Mouse (Mus musculus): Measurements from ENCODE around the gene Tcfl5. TPM values are rescaled to one million over a fixed set of nuclear protein-coding genes. Genes with fewer than 3 reads are reported as not detected.

Tcfl5 gene
- polyA plus RNA-seq, 1 experiment from 2014 or later: not detected

- Histone ChIP-seq H3K36me3 (ENCODE audit: control insufficient read depth, insufficient read depth) (no peaks in the 10 kb centered on the region), H3K27ac (ENCODE audit: low read length) (no peak overlapping the region), H3K4me1 (ENCODE audit: control insufficient read depth, insufficient read depth, low read length) (no peaks in the 10 kb centered on the region), H3K9ac (ENCODE audit: low read length) (no peak overlapping the region), H3K9me3 (replicated peaks; ENCODE audit: control insufficient read depth, low read length) (no peaks in the 10 kb centered on the region), H3K27me3 (ENCODE audit: control insufficient read depth, insufficient read depth, low read length) (no peaks in the 10 kb centered on the region), H3K4me3 (ENCODE audit: low read length) (no peak overlapping the region), H3K4me2 (ENCODE audit: low read depth, low read length) (no peak overlapping the region)
- no peak for ATAC-seq (replicated peaks; ENCODE audit: extremely low read depth, insufficient read depth, low FRiP score)
- 66% methylated on average over 2 of the region's 2 CpGs for WGBS
Observed at GRCm38 (mm10) chr2:180611882-180612281, 30.6 kb downstream of the Tcfl5 start.

DNA sequence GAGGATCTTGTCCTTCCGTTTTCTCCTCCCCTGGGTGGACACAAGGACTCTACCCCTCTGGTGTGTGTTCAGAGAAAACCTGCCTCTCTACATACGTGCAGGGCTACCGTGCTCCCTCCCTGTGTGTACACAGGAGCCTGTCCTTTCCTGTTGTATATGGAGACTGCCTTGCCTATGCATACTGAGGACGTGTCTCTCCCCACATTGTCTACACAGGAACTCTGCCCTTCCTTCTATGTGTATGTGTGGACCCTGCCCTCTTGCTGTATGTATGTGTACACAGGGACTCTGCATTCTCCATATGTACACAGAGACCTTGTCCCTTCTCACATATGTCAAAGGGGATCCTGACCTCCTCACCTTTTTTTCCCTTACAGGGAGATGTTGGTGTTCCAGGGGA, 32.2 kb downstream of the Tcfl5 start:
- ATAC-seq (replicated peaks; ENCODE audit: extremely low read depth, insufficient read depth, low FRiP score): no peak

GRCm38 (mm10) chr2:180604781-180605180, 37.7 kb downstream of the Tcfl5 start:
- Histone ChIP-seq H3K4me3 (ENCODE audit: low read length) (no peak overlapping the region), H3K9me3 (replicated peaks; ENCODE audit: control insufficient read depth, low read length) (no peaks in the 10 kb centered on the region), H3K4me2 (ENCODE audit: low read depth, low read length) (no peak overlapping the region), H3K27ac (ENCODE audit: low read length) (no peak overlapping the region), H3K36me3 (ENCODE audit: control insufficient read depth, insufficient read depth) (no peaks in the 10 kb centered on the region), H3K9ac (ENCODE audit: low read length) (no peak overlapping the region), H3K27me3 (ENCODE audit: control insufficient read depth, insufficient read depth, low read length) (no peaks in the 10 kb centered on the region), H3K4me1 (ENCODE audit: control insufficient read depth, insufficient read depth, low read length) (0 out of 2 replicates have a peak, but pooled peaks cover 3% of the 10 kb centered on the region)
- 43% methylated on average over 6 of the region's 6 CpGs for WGBS
- ATAC-seq (replicated peaks; ENCODE audit: extremely low read depth, insufficient read depth, low FRiP score): no peak

More for the DNA sequence above, 32.2 kb downstream of the Tcfl5 start:
- Histone ChIP-seq H3K27me3 (ENCODE audit: control insufficient read depth, insufficient read depth, low read length) (no peaks in the 10 kb centered on the region), H3K4me2 (ENCODE audit: low read depth, low read length) (no peak overlapping the region), H3K9ac (ENCODE audit: low read length) (no peak overlapping the region), H3K9me3 (replicated peaks; ENCODE audit: control insufficient read depth, low read length) (no peaks in the 10 kb centered on the region), H3K27ac (ENCODE audit: low read length) (no peak overlapping the region), H3K4me3 (ENCODE audit: low read length) (no peak overlapping the region), H3K36me3 (ENCODE audit: control insufficient read depth, insufficient read depth) (no peaks in the 10 kb centered on the region), H3K4me1 (ENCODE audit: control insufficient read depth, insufficient read depth, low read length) (no peaks in the 10 kb centered on the region)
- WGBS: 62% methylated on average over 4 of the region's 4 CpGs

- no peak overlapping the region for H3K27ac ChIP-seq (ENCODE audit: low read length)
- ATAC-seq (replicated peaks; ENCODE audit: extremely low read depth, insufficient read depth, low FRiP score): no peak
- H3K4me1 ChIP-seq (ENCODE audit: control insufficient read depth, insufficient read depth, low read length): 0 out of 2 replicates have a peak, but pooled peaks cover 3% of the 10 kb centered on the region
- H3K27me3 ChIP-seq (ENCODE audit: control insufficient read depth, insufficient read depth, low read length): peaks cover 22% of the 10 kb centered on the region
- H3K36me3 ChIP-seq (ENCODE audit: control insufficient read depth, insufficient read depth): 0 out of 2 replicates have a peak, but pooled peaks cover 2% of the 10 kb centered on the region
- H3K9ac ChIP-seq (ENCODE audit: low read length): no peak overlapping the region
- H3K9me3 ChIP-seq (replicated peaks; ENCODE audit: control insufficient read depth, low read length): no peaks in the 10 kb centered on the region
- no peak overlapping the region for H3K4me2 ChIP-seq (ENCODE audit: low read depth, low read length)
- H3K4me3 ChIP-seq (ENCODE audit: low read length): no peak overlapping the region
- 22% methylated on average over 9 of the region's 9 CpGs for WGBS
Observed at GRCm38 (mm10) chr2:180600569-180601021, 41.9 kb downstream of the Tcfl5 start.

- H3K36me3 ChIP-seq (ENCODE audit: control insufficient read depth, insufficient read depth): peaks cover 10% of the 10 kb centered on the region; the same call in 1 of the 2 replicates
- 4% methylated on average over 38 of the region's 41 CpGs for WGBS
- no peaks in the 10 kb centered on the region for H3K9me3 ChIP-seq (replicated peaks; ENCODE audit: control insufficient read depth, low read length)
- H3K4me1 ChIP-seq (ENCODE audit: control insufficient read depth, insufficient read depth, low read length): no peaks in the 10 kb centered on the region
- H3K4me2 ChIP-seq (ENCODE audit: low read depth, low read length): peak overlapping the region; percentile 56
- peak overlapping the region; percentile 35; the same call in 1 of the 2 replicates for H3K9ac ChIP-seq (ENCODE audit: low read length)
- no peak overlapping the region for H3K27ac ChIP-seq (ENCODE audit: low read length)
- no peak for ATAC-seq (replicated peaks; ENCODE audit: extremely low read depth, insufficient read depth, low FRiP score)
- H3K4me3 ChIP-seq (ENCODE audit: low read length): peak overlapping the region; percentile 29
- H3K27me3 ChIP-seq (ENCODE audit: control insufficient read depth, insufficient read depth, low read length): peaks cover 22% of the 10 kb centered on the region
Observed at GRCm38 (mm10) chr2:180598157-180598705, 44.3 kb downstream of the Tcfl5 start.

GRCm38 (mm10) chr2:180597490-180597889, 45.0 kb downstream of the Tcfl5 start, which contains the start of gene Col9a3:
Col9a3 (plus strand) TSS chr2:180597790.
- Histone ChIP-seq H3K4me2 (ENCODE audit: low read depth, low read length) (peak within 1 kb of the TSS; percentile 56), H3K9me3 (replicated peaks; ENCODE audit: control insufficient read depth, low read length) (no peaks in the 10 kb centered on the region), H3K27ac (ENCODE audit: low read length) (no peak within 1 kb of the TSS), H3K27me3 (ENCODE audit: control insufficient read depth, insufficient read depth, low read length) (peaks cover 22% of the 10 kb centered on the region), H3K4me3 (ENCODE audit: low read length) (peak within 1 kb of the TSS; percentile 29), H3K4me1 (ENCODE audit: control insufficient read depth, insufficient read depth, low read length) (no peaks in the 10 kb centered on the region), H3K36me3 (ENCODE audit: control insufficient read depth, insufficient read depth) (peaks cover 17% of the 10 kb centered on the region), H3K9ac (ENCODE audit: low read length) (peak within 1 kb of the TSS; percentile 35; the same call in 1 of the 2 replicates)
- no peak for ATAC-seq (replicated peaks; ENCODE audit: extremely low read depth, insufficient read depth, low FRiP score)
- 47% methylated on average over 4 of the region's 4 CpGs for WGBS

DNA sequence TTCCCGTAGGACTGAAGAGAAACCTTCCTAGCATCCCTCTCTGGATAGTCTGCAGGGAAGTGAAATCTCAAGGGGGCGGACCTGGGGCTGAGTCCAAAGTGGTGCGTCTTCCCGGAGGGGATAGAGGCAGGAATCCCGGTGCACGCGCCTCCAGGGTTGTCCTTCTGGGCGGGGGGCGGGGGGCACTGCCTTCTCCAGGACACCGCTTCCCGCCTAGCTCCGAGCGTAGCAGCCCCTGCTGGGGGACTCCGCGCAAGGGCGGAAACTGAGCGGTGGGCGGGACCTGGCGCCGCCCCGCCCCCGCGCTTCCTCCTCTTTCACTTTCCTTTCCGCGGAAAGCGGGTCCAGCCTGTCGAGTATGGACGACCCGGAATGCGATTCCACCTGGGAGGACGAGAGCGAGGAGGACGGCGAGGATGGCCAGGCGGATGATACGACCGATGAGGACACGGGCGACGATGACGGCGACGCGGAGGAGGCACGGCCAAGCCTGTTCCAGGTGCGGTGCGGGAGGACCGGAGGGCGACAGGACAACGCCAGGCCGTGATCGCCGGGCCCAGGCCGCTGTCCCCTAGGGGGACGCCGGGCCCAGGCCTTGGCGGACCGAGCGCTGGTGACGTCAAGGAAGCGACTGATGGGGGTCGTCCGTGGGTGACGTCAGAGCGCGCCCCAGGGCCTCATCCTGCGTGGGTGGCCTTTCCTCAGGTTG, 53.2 kb downstream of the Tcfl5 start, which contains the start of gene Ogfr:
Gene Ogfr, plus strand, starts transcription at position 123 of the 709 bp plus-strand sequence.
- H3K4me2 ChIP-seq (ENCODE audit: low read depth, low read length): peak within 1 kb of the TSS; percentile 83
- WGBS: under 1% methylated on average over 66 of the region's 67 CpGs
- H3K27ac ChIP-seq (ENCODE audit: low read length): peak within 1 kb of the TSS; percentile 83
- peaks cover 34% of the 10 kb centered on the region for H3K36me3 ChIP-seq (ENCODE audit: control insufficient read depth, insufficient read depth)
- no peaks in the 10 kb centered on the region for H3K27me3 ChIP-seq (ENCODE audit: control insufficient read depth, insufficient read depth, low read length)
- H3K9ac ChIP-seq (ENCODE audit: low read length): peak within 1 kb of the TSS; percentile 89
- ATAC-seq (replicated peaks; ENCODE audit: extremely low read depth, insufficient read depth, low FRiP score): peak; percentile 94
- no peaks in the 10 kb centered on the region for H3K9me3 ChIP-seq (replicated peaks; ENCODE audit: control insufficient read depth, low read length)
- peaks cover 8% of the 10 kb centered on the region for H3K4me1 ChIP-seq (ENCODE audit: control insufficient read depth, insufficient read depth, low read length)
- peak within 1 kb of the TSS; percentile 78 for H3K4me3 ChIP-seq (ENCODE audit: low read length)

DNA sequence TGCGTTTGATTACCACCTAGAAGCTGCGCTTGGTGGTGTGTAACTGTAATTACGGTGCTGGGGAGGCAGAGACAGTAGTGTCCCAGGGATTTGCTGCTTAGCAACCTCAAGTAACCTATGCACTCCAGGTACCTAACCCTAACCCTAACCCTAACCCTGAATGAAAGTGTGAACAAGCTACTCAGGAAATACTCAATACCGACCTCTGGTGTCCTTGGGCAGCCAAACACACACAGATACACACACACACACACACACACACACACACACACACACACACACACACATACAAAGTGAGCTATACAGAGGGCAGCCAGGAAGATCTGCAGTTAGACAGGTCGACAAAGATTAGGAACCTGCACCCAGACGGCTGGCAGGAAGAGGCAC, 53.8 kb downstream of the Tcfl5 start:
- peak overlapping the region; percentile 83 for H3K4me2 ChIP-seq (ENCODE audit: low read depth, low read length)
- ATAC-seq (replicated peaks; ENCODE audit: extremely low read depth, insufficient read depth, low FRiP score): 0 out of 2 replicates have a peak, but pooled peaks have one; percentile 7
- peak overlapping the region; percentile 89 for H3K9ac ChIP-seq (ENCODE audit: low read length)
- peaks cover 10% of the 10 kb centered on the region for H3K4me1 ChIP-seq (ENCODE audit: control insufficient read depth, insufficient read depth, low read length)
- H3K9me3 ChIP-seq (replicated peaks; ENCODE audit: control insufficient read depth, low read length): no peaks in the 10 kb centered on the region
- peaks cover 30% of the 10 kb centered on the region for H3K36me3 ChIP-seq (ENCODE audit: control insufficient read depth, insufficient read depth)
- peak overlapping the region; percentile 83 for H3K27ac ChIP-seq (ENCODE audit: low read length)
- H3K4me3 ChIP-seq (ENCODE audit: low read length): peak overlapping the region; percentile 78
- WGBS: 47% methylated on average over 6 of the region's 6 CpGs
- no peaks in the 10 kb centered on the region for H3K27me3 ChIP-seq (ENCODE audit: control insufficient read depth, insufficient read depth, low read length)

GRCm38 (mm10) chr2:180583154-180583507, 59.4 kb downstream of the Tcfl5 start:
- Histone ChIP-seq H3K4me1 (ENCODE audit: control insufficient read depth, insufficient read depth, low read length) (peaks cover 12% of the 10 kb centered on the region), H3K27me3 (ENCODE audit: control insufficient read depth, insufficient read depth, low read length) (0 out of 2 replicates have a peak, but pooled peaks cover 2% of the 10 kb centered on the region), H3K4me3 (ENCODE audit: low read length) (peak overlapping the region; percentile 86), H3K27ac (ENCODE audit: low read length) (no peak overlapping the region), H3K4me2 (ENCODE audit: low read depth, low read length) (peak overlapping the region; percentile 87), H3K9me3 (replicated peaks; ENCODE audit: control insufficient read depth, low read length) (no peaks in the 10 kb centered on the region), H3K9ac (ENCODE audit: low read length) (peak overlapping the region; percentile 96), H3K36me3 (ENCODE audit: control insufficient read depth, insufficient read depth) (peaks cover 13% of the 10 kb centered on the region)
- no peak; the same call in 1 of the 2 replicates for ATAC-seq (replicated peaks; ENCODE audit: extremely low read depth, insufficient read depth, low FRiP score)
- 21% methylated on average over 7 of the region's 7 CpGs for WGBS
